Mouse (Mus musculus): ENCODE results near the gene Rab3gap2.

Gene Rab3gap2

GRCm38 (mm10) chr1:185203909-185204661 lies at the start of gene Rab3gap2:
Gene Rab3gap2 (plus strand): TSS chr1:185204117.
- DNase-seq (ENCODE audit: low read depth, low spot score) = peak; percentile 87

DNA sequence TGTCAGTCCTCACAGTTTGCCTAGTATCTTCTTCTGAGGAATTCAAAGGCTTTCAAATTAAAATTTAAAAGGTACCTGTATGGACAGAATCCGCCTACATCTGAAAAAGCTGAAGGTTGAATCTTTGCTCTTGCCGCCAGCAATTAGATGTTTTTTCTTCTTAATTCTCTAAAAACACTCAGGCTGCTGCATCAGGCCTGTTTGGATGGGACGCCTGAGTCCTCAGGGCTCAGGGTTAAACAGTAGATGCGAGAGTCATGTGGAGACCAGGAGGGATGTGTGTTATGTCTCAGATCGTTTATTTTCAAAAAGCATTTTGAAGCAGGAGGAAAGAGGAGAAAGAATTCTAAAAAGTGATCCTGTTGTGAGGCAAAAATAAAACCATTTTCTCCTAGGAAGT lies 30.3 kb upstream of the Rab3gap2 start:
- no peak for DNase-seq (ENCODE audit: low read depth, low spot score)

DNA sequence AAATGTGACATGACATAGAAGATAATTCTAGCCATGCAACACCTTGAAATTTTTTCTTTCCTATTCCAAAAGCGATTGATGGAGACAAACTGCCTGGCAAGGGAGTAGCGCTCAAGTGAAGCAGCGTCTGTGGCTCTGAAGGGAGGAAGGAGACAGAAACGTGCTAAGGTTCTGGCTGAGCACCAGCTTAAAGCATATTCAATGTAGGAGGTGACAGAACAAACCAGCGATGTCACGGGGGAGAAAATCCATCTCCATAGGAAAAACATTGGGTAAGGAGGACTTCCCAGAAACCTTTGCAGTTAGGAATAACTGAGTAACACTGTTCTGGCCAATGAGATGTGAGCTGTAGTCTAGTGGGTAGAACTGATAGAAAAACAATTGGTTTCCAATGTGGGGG lies 26.1 kb upstream of the Rab3gap2 start:
- DNase-seq (ENCODE audit: low read depth, low spot score) = no peak

DNA sequence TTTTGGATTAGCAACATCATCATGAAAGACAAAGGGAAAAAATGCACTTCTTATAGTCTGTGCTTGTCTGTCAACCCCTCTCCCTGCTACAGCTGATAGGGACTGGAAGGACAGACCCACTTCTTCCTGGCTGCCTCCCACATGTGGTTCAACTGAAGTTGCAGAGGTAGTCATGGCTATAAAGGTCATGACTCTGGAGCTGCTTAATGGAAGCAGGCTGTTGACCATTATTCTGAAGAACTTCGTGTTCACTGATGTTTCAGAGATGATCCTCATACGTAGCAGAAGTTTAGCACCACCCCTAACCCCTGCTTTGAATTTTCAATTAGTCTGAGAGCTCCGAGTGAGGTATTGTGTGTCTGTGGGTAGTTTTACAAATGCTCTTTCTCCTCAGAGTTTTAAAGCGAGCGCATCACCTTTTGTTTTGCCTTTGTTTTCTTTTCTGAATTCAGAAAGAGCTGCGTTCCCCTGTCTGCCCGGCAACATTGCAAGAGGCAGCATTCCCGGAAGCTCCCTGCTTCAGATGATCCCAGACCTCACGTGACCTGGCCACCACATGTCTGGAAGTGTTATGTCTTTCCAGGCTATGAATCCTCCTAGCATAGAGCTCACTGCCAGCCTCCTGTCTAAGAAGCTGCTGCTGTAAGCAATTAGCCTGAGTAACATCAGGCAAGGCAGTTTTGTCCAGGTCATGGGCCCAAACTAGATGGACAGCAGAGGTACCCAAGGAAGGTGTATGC lies 20.2 kb upstream of the Rab3gap2 start:
- DNase-seq (ENCODE audit: low read depth, low spot score) = no peak

DNA sequence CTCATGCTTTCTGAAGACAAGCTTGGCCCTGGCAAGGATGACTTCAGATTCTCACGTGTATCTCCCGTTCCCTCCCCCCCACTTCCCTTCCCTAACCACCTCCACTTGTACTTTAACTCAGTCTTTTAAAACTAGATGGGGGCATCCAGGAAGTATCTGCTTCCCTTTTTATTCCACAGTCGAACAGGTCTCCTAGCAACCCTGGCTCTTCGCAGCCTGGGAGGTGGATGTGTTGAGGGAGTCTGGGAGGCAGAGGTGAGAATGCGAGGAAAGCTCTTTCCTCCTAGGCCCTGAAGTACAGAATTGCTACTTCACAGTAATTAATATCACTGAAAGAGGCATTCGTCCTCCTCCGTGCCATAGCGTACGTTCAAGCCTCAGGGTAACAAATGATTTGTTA lies 18.4 kb upstream of the Rab3gap2 start:
- no peak for DNase-seq (ENCODE audit: low read depth, low spot score)

GRCm38 (mm10) chr1:185187135-185187785 lies 16.7 kb upstream of the Rab3gap2 start:
- peak; percentile 34 for DNase-seq (ENCODE audit: low read depth, low spot score)

GRCm38 (mm10) chr1:185189901-185190300 lies 14.0 kb upstream of the Rab3gap2 start:
- no peak for DNase-seq (ENCODE audit: low read depth, low spot score)

DNA sequence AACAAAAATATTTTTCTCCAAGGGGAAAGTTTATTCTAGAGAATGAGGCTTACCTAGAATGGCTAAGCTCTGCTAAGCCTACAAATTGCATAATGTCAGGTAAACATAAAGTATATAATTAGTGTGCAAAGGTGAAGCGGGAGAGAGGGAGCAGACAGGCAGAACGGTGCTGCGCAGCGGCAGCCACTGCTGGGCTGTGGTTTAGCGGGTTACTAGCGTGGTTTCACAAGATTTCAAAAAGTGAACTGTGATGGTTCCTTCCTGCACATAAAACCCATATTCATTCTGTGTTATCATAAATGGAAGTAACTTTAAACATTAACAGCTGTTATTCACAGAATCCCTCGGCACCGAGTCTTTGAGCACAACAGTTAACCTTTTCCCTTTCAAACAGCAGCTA lies 11.8 kb upstream of the Rab3gap2 start:
- no peak for DNase-seq (ENCODE audit: low read depth, low spot score)

- DNase-seq (ENCODE audit: low read depth, low spot score) = peak; percentile 42
These were observed 10.4 kb upstream of the Rab3gap2 start for GRCm38 (mm10) chr1:185193509-185193908.

DNA sequence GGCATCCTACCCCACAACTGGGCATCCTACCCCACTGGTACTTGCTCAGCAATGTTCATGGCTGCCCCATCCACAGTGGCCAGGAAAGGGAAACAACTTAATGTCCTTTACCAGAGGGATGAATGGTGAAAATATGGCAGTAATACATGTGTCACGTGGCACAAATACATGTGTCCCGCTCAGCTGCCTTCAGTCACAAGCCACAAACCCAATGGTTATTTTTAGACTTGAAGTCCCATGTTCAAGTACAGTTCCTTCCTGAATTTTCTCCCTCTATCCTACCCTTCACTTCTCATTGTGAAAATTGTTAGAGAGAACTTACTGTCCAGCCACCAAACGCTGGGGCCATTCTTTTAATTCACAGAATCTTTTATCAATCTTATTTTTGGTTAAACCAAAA lies 7.6 kb upstream of the Rab3gap2 start:
- no peak for DNase-seq (ENCODE audit: low read depth, low spot score)

- DNase-seq (ENCODE audit: low read depth, low spot score) = no peak
These were observed 3.1 kb upstream of the Rab3gap2 start for GRCm38 (mm10) chr1:185200571-185201395.

DNA sequence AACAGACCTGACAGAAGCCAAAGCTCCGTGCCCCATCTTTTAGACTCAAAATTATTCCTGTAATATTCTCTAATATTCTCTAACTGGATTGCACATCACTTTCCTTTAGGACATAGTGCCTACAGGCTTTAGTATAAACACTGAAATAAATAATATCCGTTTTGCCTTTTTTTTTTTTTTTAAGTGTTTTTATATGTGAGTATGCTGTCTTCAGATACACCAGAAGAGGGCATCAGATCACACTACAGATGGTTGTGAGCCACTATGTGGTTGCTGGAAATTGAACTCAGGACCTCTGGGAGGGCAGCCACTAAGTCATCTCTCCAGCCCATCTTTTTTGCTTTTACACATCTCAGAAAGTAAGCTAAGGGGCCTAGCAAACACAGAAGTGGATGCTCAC lies 1.9 kb upstream of the Rab3gap2 start:
- no peak for DNase-seq (ENCODE audit: low read depth, low spot score)

- DNase-seq (ENCODE audit: low read depth, low spot score) = no peak
These were observed 565 bp upstream of the Rab3gap2 start for GRCm38 (mm10) chr1:185203196-185203908.

GRCm38 (mm10) chr1:185205090-185205489 lies 1.2 kb downstream of the Rab3gap2 start:
- DNase-seq (ENCODE audit: low read depth, low spot score) = no peak

DNA sequence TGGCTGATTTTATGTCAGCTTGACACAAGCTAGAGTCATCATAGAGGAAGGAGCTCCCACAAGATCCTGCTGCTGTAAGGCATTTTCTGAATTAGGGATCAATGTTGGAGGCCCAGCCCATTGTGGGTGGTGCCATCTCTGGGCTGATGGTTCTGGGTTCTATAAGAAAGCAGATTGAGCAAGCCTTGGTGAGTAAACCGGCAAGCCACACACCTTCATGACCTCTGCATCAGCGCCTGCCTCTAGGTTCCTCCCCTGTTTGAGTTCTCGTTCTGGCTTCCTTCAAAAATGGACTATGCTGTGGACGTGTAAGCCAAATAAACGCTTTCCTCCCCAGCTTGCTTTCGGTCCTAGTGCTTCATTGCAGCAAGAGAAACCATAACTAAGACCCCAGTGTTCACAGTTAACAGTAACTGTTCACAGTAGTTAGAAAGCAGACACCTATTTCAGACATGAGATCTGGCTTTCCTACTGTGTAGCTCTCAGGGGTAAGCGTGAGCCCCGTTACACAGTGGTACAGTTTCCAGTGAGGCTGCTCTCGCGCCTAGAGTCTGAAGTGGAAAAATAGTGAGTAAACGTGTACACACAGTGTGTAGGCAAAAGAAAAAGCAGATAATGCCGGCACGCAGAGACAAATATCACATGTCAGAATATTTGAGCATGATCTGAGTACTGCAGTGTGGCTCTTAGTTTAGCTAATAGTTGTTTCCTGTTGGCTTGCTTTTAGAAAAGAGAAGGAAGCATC lies 4.1 kb downstream of the Rab3gap2 start:
- no peak for DNase-seq (ENCODE audit: low read depth, low spot score)

- DNase-seq (ENCODE audit: low read depth, low spot score) = no peak
These were observed 4.8 kb downstream of the Rab3gap2 start for GRCm38 (mm10) chr1:185208766-185209165.

DNA sequence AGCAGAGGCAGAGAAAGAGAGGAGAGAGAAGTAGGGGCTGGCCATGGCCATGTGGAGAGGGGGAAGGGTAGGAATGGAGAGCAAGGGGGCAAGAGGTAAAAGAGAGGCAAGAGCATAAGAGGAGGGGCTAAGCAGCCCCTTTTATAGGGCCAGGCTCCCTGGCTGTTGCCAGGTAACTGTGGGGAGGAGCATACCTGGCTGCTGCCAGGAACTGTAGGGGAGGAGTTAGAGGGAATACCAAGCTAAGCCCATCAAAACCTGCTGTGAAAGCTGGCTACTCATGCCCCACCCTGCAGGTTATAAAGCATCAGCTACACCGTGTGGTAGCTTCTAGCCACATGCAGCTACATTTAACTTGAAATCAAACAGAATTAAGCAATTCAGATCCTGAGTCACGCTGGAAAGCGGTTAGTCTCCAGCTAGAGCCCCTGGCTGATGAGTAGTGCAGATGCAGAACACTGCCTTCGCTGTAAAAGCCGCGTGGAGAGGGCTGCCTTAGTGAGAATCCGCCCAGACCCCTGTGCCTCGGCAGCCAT lies 5.8 kb downstream of the Rab3gap2 start:
- DNase-seq (ENCODE audit: low read depth, low spot score) = peak; percentile 80

GRCm38 (mm10) chr1:185216360-185216759 lies 12.4 kb downstream of the Rab3gap2 start:
- DNase-seq (ENCODE audit: low read depth, low spot score) = no peak

DNA sequence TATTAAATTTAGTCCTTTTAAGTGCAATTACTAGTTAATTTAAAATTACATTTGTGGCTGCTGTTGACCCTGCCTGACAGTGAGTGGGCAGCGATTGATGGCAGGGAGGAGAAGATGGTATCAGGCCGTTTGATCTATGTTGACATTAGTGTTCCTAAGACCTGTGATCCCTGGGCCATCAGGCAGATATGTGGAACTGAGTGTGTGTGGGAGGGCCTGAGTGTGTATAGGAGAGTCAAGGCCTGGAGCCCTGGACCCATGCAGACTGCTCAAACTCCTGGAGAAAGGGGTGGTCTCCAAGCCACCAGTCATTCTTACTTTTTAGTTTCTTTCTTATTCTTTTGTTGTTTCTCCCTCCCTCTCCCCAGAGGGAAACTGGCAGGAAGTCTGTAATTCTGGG lies 12.8 kb downstream of the Rab3gap2 start:
- DNase-seq (ENCODE audit: low read depth, low spot score) = no peak

DNA sequence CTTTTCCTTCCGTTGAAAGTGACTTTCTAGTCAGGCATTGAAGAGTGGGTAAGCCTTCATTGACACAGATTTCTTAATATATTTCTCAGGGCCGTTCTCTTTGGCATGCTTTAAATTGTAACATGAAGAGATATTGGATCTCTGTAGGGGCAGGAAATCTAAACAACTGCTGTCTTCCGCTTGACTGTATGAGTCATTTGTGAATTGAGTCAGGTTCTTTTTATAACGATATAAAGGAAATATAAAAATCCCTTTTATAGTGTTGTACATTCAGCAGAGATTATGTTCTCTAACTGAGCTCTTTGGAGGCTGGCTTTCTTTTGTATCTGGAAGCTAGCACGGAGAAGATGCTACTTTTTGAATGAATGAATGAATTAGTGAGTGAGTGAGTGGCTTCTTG lies 14.0 kb downstream of the Rab3gap2 start:
- DNase-seq (ENCODE audit: low read depth, low spot score) = no peak

Data from WW6 (cell line).